Mouse (Mus musculus): ENCODE measurements at regions not wholly inside any gene's neighbourhood (a gene's known extent, or its start where the extent isn't known, plus 50 kb on each side); places are given as distances from the start of the nearest gene placed in this dataset.

- in situ Hi-C loops (cut with MboI; ENCODE audit: low sequenced_read_pairs), result no loop called here
These were observed 314.5 kb upstream of the Prickle1 start for GRCm38 (mm10) chr15:93910158-93910557.

DNA sequence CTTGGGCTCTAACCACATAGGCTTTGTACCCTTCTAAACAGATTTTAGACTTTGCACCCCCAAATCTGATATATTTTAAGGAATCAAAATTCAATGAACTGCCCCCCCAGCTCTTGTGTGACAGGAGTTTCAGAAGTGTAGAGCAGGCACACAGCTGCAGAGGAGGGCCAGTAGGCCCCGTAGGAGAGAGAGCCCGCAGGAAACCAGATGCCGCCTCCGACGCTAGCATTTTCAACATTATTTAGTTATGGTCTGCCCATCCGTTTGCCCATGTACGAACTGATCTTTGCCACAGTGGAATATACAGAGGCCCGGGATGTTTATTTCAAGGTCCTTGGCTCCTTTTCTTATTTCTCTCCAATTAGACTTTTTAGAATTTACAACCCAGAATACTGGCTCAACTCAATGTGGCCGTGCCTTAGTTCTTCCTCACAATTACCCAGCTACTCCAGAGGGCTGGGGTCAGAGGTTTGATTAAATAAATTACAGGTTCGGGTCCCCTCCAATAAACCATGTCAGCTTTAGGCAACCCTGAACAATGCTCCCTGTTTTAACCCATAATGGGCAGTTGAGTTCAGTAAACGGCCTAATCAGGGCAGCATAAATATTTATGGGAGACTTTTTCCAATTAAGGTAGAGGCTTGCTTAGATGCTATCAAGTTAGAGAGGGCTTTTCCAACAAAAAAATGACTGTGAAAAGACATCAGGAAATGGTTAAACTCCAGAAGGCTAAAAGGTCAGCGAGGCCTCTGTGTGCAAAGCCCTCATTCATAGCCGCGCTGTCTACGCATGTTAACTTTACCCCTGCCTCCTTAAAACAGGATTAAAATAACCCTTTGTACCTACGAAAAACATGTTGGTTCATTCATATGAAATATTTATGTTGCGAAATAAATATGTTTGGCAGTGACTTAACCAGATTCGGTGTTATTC lies 308.2 kb upstream of the Prickle1 start:
- in situ Hi-C loops (cut with MboI; ENCODE audit: low sequenced_read_pairs), result no loop called here

DNA sequence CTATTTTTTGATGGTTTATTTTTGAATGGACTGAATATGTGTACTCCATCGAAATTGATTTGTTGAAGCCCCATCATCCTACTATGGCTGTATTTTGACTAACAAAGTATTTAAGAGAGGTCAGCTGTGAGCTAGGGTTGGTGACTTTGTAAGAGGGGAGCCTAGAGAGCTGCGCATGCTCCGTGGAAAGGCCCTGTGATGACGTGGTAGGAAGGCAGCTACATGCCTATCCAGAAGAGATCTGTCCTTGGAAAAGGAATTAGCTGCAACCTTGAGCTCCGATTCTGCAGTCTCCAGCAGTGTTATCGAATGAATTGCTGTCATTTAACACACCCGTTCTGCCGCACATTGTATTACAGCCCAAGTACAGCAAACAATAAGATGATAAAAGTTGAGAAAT lies 287.1 kb upstream of the Prickle1 start:
- in situ Hi-C loops (cut with MboI; ENCODE audit: low sequenced_read_pairs), result no loop called here

DNA sequence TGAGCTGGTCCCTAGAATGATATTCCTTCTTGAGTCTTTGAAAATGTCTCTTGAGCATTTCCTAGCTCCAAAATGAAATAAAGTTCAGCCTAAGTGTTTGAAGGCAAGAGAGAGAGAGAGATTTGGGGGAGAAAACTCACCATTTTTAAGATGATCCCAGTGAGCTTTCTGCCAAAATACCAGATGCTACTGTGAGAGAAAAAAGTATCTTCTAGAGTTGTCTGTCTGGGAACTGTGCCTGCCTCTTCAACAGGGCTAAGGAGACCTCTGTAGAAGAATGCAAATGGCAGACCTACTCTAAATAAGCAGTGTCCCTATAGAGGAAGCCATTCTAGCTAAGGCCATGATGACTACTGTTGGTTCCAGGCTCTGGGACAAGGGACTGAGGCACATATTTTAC lies 285.6 kb upstream of the Prickle1 start:
- in situ Hi-C loops (cut with MboI; ENCODE audit: low sequenced_read_pairs), result no loop called here

- in situ Hi-C loops (cut with MboI; ENCODE audit: low sequenced_read_pairs), result no loop called here
These were observed 284.6 kb upstream of the Prickle1 start for GRCm38 (mm10) chr15:93880302-93880701.

DNA sequence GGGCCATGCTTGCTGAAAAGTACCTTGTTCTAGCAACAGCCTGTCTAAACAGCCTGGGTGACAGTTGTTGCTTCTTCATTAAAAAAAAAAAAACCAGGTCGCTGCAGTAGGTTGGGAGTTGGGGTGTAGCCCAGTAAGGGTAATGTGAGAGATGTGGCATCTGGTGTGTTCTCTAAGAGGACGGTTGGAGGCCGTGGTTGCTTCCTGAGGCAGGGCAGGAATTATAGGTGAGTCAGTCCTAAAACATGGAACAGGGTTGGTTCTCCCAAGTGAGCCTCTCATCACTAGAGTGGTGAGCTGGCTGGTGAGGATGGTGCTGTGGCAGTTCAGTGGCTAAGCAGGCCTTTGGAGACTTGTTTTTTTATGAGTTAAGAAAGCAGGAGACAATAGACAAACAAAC lies 283.3 kb upstream of the Prickle1 start:
- in situ Hi-C loops (cut with MboI; ENCODE audit: low sequenced_read_pairs), result no loop called here

- in situ Hi-C loops (cut with MboI; ENCODE audit: low sequenced_read_pairs), result no loop called here
These were observed 280.6 kb upstream of the Prickle1 start for GRCm38 (mm10) chr15:93876335-93876734.

- in situ Hi-C loops (cut with MboI; ENCODE audit: low sequenced_read_pairs), result no loop called here
These were observed 280.0 kb upstream of the Prickle1 start for GRCm38 (mm10) chr15:93875685-93876084.

- in situ Hi-C loops (cut with MboI; ENCODE audit: low sequenced_read_pairs), result no loop called here
These were observed 278.5 kb upstream of the Prickle1 start for GRCm38 (mm10) chr15:93874206-93874605.

GRCm38 (mm10) chr15:93857336-93857901 lies 261.7 kb upstream of the Prickle1 start:
- in situ Hi-C loops (cut with MboI; ENCODE audit: low sequenced_read_pairs), result no loop called here

- in situ Hi-C loops (cut with MboI; ENCODE audit: low sequenced_read_pairs), result no loop called here
These were observed 257.5 kb upstream of the Prickle1 start for GRCm38 (mm10) chr15:93853221-93853620.

DNA sequence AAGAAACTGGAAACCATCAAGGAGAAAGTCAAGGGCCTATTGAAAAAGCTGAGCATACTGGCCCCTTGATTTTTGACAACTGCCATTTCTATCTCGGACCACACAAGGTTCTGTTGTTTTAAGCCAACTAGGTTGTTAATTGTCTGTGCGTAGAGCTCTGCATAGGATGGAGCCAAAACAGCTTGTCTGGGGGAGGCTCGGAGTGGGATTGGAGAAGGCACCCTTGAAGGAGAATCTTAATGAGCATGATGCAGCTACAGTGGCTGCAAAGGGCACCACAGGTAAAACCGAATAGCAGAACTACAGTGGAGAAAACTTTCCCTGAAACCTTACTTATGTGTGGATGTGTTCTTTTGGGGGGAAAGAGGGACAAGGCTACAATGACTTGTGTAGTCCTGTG lies 256.4 kb upstream of the Prickle1 start:
- in situ Hi-C loops (cut with MboI; ENCODE audit: low sequenced_read_pairs), result no loop called here

DNA sequence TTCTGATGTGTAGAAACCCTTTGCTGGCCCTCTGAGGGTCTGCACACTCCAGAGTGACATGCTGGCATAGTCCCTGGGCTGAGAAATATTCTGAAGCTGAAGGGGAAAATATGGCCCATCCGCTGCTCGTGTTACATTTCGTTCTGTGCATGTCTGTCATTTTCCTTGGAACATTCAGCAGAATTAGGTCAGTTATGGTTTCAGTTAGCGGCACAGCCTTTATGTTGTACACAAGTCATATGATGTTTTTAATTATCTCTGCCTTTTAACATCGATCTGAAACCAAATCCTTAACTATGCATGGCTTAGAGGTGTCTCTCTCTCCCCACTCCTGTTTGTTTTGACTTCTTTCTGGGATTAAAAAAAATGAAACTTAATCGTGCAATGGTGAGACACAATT lies 254.7 kb upstream of the Prickle1 start:
- in situ Hi-C loops (cut with MboI; ENCODE audit: low sequenced_read_pairs), result no loop called here

DNA sequence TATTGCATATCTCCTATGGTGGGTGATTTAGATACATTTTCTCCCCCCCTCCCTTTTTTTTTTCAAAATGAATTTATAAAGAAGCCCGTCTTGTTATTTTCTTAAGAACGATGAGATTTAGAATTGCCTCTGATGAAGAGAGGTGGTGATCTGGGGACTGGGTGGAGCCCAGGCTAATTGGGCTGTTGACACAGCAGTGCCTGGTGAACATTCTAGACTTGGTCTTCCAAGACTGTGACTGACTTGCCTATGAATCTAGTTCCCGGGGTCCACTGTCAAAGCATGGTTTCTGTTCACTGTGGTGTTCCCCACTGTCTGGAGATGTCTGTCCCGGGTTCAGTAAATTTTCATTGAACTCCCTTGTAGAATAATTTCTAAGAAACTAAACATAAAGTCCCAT lies 253.1 kb upstream of the Prickle1 start:
- in situ Hi-C loops (cut with MboI; ENCODE audit: low sequenced_read_pairs), result no loop called here

DNA sequence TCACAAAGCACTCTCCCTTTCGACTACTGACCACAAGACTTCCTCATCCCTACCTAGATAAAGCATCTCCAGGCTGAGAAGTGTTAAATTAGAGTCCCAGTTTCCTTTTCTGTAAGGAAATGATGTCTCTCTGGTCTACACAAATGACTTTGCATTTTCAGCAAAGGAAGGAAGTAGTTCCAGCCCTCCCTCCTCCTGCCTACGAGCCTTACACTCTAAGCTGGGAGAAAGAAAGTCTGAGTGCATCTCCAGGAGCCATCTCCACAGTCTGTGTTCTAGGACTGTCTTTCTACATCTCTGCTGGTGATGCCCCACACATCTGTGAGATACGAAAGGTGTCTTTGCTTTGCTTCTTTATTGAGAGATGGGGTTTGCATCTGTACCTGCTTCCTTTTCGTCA lies 251.1 kb upstream of the Prickle1 start:
- in situ Hi-C loops (cut with MboI; ENCODE audit: low sequenced_read_pairs), result no loop called here

DNA sequence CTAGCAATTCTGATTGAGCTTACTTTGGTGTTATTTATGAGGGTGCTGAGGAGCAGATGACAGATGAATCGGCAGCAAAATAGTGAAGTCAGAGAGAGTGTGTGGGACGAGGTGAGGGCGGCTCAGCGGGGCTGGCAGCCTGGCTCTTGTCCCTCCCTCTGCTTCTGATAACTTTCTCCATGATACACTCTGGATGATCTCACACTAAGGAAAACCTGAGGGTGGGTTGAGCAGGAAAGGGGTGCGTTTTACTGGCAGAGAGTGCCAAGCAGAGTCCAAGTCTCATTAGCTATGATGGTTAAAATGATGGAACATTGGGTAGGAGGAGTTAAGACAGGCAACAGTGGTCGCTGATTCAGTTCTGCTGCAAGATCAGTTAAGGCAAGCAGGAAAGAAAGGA lies 250.1 kb upstream of the Prickle1 start:
- in situ Hi-C loops (cut with MboI; ENCODE audit: low sequenced_read_pairs), result no loop called here

DNA sequence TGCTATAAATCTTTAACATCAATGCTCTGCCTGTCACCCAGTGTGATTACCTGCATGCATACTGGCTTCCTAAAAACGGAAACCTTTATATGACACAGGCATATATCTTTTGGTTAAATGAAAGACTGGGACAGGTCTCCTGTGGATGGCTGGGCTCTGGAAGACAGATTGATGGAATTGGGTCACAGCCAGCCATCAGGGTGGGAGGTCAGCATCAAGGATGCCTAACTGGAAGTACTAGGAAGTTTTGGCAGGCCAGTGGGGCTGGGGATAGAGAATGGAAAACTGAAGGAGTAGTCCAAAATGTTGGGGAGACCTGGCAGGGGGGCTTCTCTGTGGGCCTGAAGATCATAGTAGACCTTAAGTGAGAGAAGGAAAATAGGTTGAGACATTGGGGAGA lies 237.3 kb upstream of the Prickle1 start:
- in situ Hi-C loops (cut with MboI; ENCODE audit: low sequenced_read_pairs), result no loop called here

DNA sequence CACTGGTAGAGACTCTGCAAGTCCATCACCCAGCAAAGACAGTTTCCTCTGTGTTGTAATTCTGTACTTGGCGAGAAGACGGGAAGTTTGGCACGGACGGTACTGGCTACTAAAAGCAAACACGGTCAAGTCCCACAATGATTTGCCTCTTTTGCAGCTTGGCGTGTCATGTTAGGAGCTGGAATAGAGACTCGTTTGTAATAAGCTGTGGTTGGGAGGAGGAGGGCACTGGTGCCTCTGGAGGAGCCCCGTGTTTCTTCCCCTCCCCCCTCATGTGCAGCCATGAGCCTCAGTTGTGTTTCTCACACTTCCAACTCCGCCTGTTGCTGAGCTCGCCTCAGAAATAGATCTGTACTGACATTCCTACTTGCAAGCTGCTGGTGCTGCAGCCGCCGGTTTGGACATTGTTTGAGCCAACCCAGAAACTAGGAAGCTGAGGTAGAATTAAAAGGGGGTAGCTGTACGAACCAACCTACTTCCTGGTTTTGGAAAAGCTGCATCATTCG lies 236.8 kb upstream of the Prickle1 start:
- in situ Hi-C loops (cut with MboI; ENCODE audit: low sequenced_read_pairs), result no loop called here

DNA sequence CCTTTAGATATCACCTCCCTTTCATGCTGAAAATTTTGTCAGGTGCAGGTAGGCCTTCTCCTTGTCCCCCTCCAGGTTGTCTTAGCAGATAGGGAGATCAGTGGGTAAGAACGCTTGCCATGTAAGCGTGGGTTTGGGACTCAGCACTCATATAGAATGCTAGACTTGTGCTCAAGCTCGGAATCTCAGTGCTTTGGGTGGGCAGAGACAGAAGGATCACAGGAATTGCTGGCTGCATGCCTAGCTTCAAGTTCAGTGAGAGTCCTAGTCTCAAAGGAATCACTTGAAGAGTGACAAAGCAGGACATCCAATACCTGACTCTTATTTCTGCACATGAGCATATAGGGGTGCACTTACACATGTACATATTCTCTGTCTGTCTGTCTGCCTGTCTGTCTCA lies 235.5 kb upstream of the Prickle1 start:
- in situ Hi-C loops (cut with MboI; ENCODE audit: low sequenced_read_pairs), result no loop called here

GRCm38 (mm10) chr15:93824729-93825694 lies 229.3 kb upstream of the Prickle1 start:
- in situ Hi-C loops (cut with MboI; ENCODE audit: low sequenced_read_pairs), result no loop called here

DNA sequence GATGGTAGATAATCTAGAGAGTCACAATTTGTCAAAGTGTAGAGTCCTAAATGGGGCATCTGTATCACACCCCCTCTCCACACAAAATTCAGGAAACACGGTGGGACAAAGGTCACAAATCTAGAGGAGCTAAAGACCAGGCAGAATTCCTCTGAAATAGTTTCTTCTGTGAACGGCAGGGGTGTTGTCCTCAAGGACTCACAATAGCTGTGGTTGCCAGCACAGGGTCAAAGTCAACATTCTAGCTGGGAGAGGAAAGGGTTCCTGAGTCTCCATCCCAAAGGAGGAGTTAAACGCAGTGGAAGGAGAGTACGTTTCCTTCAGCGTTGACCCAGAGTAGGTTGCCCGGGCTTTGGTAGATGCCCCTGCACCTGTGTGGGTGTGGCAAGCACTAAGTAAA lies 225.5 kb upstream of the Prickle1 start:
- in situ Hi-C loops (cut with MboI; ENCODE audit: low sequenced_read_pairs), result no loop called here

Data from CH12F3 (cell line).